Mouse (Mus musculus) mouse trophoblast stem cell (cell line): ENCODE results near the gene Cfap69.

Source experiments
- in situ Hi-C, 2 experiments: fragments of 300-500 bp; cut with MseI, MboI; formaldehyde crosslinking; loops; 2 replicates in 1 of 2; 3 replicates in 1 of 2; pipeline ENCODE4 v1.15.1; 2025

Cfap69 gene

GRCm38 (mm10) chr5:5657932-5658331 is 6.1 kb downstream of the Cfap69 start:
- in situ Hi-C loops, result no loop called here

- in situ Hi-C loops, result loop anchor here (5.0 to 10.0 kb wide), 2 partner anchors 103 to 154 kb away; no protein-coding TSS in a partner anchor
These were observed 15.0 kb downstream of the Cfap69 start for GRCm38 (mm10) chr5:5648817-5649569.

DNA sequence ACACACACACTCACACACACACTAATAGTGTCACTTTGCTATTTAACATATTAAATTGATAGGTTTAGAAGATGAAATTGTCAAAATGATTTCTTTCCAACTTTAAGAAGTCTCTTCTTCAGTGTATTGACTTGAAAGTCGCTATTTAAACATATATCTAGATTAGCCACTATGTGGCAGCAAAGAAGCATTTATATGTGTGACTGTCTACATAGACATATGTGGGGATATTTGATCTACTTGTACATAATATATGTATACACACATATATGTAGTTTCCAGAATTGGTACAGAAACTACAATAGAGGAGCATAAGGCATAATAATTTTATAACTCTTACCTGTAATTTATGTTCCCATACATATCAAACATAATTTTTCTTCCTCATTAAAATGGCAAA is 17.9 kb downstream of the Cfap69 start:
- in situ Hi-C loops, result loop anchor here (5.0 to 10.0 kb wide), 2 partner anchors 106 to 151 kb away; no protein-coding TSS in a partner anchor

DNA sequence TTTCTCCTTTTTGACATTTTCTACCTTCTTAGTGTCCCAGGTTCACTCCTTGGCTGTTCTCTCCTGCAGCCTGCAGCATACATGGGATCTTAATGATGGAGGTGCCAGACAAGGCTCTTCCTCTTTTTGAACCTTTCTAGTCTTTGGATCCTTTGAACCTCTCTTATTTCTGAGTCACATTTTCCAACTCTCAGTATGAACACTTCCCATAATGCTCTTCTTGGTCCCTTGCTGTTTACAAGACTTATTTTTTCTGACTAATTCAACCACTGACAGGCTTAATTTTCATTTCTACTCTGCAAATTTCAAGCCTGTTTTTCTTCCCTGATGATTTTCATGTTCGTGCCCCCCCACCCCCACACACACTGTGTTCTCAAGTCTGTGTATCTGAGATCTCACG is 25.5 kb downstream of the Cfap69 start:
- in situ Hi-C loops, result no loop called here

DNA sequence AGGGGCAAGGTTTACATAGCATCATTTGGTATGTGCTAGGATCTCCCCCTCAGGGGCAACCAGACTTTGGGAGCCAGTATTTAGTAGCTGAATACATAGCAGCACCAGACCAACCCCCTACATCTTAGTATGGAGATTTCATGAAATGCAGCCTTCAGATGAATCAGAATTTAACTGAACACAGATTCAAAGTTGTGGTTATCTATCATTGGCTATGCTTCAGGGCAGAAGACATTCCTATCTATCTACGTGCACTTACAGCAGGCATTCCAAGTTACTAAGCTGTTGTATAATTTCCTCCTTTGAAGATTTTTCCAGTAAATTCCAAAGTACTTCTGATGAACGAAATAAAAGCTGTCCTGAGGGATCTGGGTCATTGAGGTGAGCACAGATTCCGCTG is 38.5 kb downstream of the Cfap69 start:
- in situ Hi-C loops, result loop anchor here in 1 of 2 experiments (10.0 kb wide), 1 partner anchor 121 kb away; no protein-coding TSS in a partner anchor

GRCm38 (mm10) chr5:5618329-5618728 is 45.7 kb downstream of the Cfap69 start:
- in situ Hi-C loops, result no loop called here

DNA sequence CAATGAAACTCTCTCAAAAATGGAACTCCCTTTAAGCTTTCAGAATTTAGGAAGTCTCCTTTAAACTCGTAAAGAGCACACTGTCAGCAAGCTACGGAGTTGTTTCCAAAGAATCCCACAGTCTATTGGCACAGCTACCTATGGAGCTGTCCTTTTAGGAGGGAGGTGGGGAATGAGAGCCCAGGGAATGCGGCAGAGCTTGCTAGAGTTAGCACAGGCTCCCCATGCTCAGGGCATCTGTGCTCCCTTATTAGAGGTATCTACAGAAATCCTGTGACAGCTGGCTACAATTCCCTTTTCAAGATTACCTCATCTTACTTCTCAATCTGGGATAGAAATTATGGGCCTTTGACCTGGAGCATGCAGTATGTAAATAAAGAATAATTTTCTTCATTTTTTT is 53.5 kb downstream of the Cfap69 start:
- in situ Hi-C loops, result no loop called here

DNA sequence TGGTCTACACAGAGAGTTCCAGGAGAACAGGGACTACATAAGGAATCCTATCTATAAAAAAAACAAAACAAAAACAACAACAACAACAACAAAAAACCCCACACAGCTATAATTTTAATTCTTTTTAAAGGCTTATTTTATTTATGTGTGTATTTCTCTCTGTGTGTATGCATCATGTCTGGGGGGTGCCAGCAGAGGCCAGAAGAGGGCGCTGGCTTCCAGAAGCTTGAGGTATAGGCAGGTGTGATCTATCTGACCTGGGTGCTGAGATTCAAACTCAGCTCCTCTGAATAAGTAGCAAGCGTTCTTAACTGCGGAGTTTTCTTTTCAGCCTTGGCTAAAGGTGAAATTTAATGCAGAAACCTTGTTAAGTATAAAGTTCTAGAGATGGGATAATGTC is 76.4 kb downstream of the Cfap69 start:
- in situ Hi-C loops, result no loop called here

GRCm38 (mm10) chr5:5573749-5574317 is 90.2 kb downstream of the Cfap69 start, which contains the start of gene Gm8773:
Gene Gm8773 (plus strand): TSS chr5:5573799.
- in situ Hi-C loops, result no loop called here

GRCm38 (mm10) chr5:5562435-5562834 is 101.6 kb downstream of the Cfap69 start:
- in situ Hi-C loops, result no loop called here

DNA sequence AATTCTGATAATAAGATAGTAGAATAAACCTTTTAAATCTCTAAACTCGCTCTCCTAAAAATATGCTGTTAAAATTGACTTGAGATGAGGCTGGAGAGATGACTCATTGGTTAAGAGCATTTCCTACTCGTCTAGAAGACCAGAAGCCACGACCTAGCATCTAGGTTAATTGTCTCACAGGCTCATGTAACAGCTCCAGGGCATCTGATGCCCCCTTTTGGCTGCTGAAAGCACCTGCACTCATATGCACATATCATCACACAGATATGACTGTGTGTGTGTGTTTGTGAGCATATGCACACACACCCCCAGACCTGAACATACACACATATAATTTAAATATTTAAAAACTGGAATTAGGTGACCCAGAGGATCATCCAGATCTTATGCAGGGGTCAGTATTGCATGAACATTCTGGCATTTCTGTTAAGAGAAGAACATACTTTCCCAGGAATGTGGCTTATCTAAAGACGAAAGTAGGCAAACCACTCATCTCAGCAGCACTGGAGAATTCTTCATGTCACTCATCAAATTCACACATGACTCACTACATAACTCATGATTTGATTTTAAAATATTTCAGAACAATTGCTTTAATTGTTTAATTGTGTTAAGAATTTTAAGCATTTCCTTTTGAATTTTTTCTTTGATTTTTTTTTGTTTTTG is 102.9 kb downstream of the Cfap69 start:
- in situ Hi-C loops, result no loop called here

- in situ Hi-C loops, result no loop called here
These were observed 104.2 kb downstream of the Cfap69 start for GRCm38 (mm10) chr5:5559798-5560197.

GRCm38 (mm10) chr5:5559079-5559740 is 104.8 kb downstream of the Cfap69 start, which contains the start of gene Gtpbp10:
Gene Gtpbp10 (minus strand): TSS chr5:5559538.
- in situ Hi-C loops, result no loop called here

GRCm38 (mm10) chr5:5551110-5551509 is 112.9 kb downstream of the Cfap69 start:
- in situ Hi-C loops, result no loop called here

DNA sequence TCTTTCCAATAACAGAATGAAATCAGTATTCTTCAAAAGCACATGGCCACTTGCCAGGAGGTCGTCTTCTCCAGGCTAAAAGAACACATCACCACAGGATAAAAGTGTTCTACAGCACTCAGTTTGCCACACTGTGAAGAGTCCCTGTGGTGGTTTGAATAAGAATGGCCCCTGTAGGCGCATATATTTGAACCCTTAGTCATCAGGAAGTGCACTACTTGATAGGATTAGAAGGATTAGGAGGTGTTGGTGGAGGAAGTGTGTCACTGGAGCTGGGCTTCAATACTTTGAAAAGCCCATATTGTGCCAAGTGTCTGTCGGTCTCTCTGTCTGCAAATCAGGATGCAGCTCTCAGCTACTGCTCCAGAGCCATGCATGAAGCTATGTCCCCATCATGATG is 123.7 kb downstream of the Cfap69 start:
- in situ Hi-C loops, result no loop called here

DNA sequence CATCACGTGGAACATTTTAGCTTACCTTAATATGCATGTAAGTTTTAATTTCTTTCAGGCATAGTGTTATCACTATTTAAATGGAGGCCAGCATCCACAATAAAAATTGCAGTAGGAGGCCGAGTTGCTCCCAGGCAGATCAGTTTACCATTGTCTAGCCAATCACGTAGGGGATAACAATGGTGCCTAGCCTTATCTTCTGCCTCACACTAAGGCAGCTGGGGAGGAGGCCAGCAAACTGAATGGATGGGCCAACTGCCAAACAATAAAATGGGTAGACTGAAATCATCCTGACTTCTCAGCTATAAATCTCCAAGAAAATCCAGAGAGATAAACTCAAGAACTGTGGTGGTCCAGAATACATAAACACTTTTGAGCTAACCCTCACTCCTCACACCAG is 124.3 kb downstream of the Cfap69 start:
- in situ Hi-C loops, result no loop called here

DNA sequence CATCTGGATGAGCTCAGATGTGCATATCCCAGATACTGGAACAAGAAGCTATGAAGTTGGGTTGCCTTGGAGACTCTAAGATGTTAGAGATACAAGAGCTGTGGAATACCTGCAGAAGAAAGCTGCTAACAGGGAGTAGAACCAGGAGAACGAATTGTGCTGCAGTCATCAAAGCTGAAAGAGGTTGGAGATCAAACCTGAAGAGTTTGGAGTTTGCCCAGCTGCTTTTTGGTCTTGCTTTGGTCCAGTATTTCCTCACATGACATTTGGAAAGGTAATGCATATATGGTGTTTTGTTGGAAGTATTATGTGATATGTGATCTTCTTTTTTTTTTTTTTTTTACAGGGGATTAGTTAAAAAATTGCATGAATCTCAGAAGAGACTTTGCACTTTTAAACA is 127.9 kb downstream of the Cfap69 start:
- in situ Hi-C loops, result no loop called here

DNA sequence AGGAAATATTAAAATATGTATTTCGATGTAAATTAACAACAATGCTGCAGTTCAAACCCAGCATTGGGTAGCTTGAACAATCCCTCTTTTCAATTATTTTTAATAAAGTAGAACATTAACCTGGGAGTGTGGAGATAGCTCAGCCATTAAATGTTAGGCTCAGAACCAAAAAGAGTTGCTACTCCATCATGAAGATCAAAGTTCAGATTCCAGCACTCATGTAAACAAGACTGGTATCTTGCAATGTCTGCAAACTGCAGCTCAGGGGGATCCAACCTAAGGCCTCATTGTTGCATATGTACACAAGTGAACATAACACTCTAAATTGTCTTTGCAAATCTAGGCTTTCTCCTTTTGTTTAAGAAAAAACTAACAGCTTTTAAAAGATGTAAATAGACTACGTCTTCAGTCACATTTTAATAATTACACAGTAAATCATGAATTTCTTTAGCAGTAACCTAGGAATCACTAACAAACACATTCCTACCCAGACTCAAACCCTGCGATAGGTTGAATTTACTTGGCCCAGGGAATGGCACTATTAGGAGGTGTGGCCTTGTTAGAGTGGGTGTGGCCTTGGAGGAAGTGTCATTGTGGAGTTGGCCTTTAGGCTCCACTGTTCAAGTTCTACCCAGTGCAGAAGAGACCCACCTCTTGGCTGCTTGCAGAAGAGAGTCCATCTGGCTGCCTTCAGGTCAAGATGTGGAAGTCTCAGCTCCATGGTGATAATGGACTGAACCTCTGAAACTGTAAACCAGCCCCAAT is 130.2 kb downstream of the Cfap69 start:
- in situ Hi-C loops, result no loop called here
